Mouse (Mus musculus): ENCODE measurements around the gene Stard9. TPM values are rescaled to one million over a fixed set of nuclear protein-coding genes. Genes with fewer than 3 reads are reported as not detected.
"Not testable (repeated sequence)": the region's sequence is repeated elsewhere in the genome, so short reads cannot be mapped to it uniquely, and the experiment has no call there.

Stard9 gene
- total and polyA plus RNA-seq, 3 experiments: 0.23 to 0.81 (median 0.76) TPM

- in situ Hi-C loops (cut with MboI; ENCODE audit: low pct_ligation_motif_present, low pct_unique_long_range_greater_than_20kb, low sequenced_read_pairs): no loop called here
- Histone ChIP-seq H3K4me2 (ENCODE audit: insufficient read depth, low read depth, poor library complexity, severe bottlenecking) (no peak overlapping the region), H3K4me3 (replicated peaks in 1 of 3; ENCODE audit: low read depth in 2 of 3, low read length in 2 of 3, poor library complexity in 1 of 3) (no peak overlapping the region), H3K79me2 (replicated peaks; ENCODE audit: control insufficient read depth, extremely low read depth, insufficient read depth, poor library complexity, severe bottlenecking) (no peaks in the 10 kb centered on the region), H3K27ac (ENCODE audit: insufficient read depth, low read depth) (no peak overlapping the region), H3K9ac (ENCODE audit: insufficient read depth, low read depth) (no peak overlapping the region), H3K4me1 (ENCODE audit: control insufficient read depth in 1 of 2, insufficient read depth in 2 of 2) (peaks cover 5 to 10% of the 10 kb centered on the region in 2 experiments; a peak in 3 of 4 replicates), H3K9me3 (replicated peaks; ENCODE audit: low read length) (no peaks in the 10 kb centered on the region), H3K27me3 (replicated peaks) (no peaks in the 10 kb centered on the region), H3K36me3 (replicated peaks in 1 of 2; ENCODE audit: control insufficient read depth in 1 of 2, insufficient read depth in 1 of 2, low read length in 1 of 2) (no peaks in the 10 kb centered on the region)
- no peak for DNase-seq (ENCODE audit: extremely low read depth)
- dilution Hi-C loops (cut with MboI; ENCODE audit: extremely low pct_ligation_motif_present, extremely low pct_unique_long_range_greater_than_20kb, low sequenced_read_pairs): no loop called here
- no peak for TF ChIP-seq ZKSCAN1 (IDR thresholded peaks at IDR 0.05; ENCODE audit: borderline replicate concordance, low read depth, low read length)
- no peak for TF ChIP-seq MAX (IDR thresholded peaks at IDR 0.05; ENCODE audit: low read length)
- no peak for TF ChIP-seq CHD2 (IDR thresholded peaks at IDR 0.05; ENCODE audit: low read length)
- no peak for TF ChIP-seq TBP (conservative IDR thresholded peaks at IDR 0.05; ENCODE audit: low read depth, low read length)
- no peak for TF ChIP-seq NRF1 (IDR thresholded peaks at IDR 0.05; ENCODE audit: low read depth, low read length)
- TF ChIP-seq RAD21 (IDR thresholded peaks at IDR 0.05; ENCODE audit: low read depth, low read length): peak; percentile 64
- TF ChIP-seq POLR2AphosphoS2 (IDR thresholded peaks at IDR 0.05; ENCODE audit: low read depth, low read length): no peak
- TF ChIP-seq RCOR1 (conservative IDR thresholded peaks at IDR 0.05; ENCODE audit: low read depth, low read length): no peak
- TF ChIP-seq USF1 (IDR thresholded peaks at IDR 0.05; ENCODE audit: low read depth, low read length): no peak
- TF ChIP-seq SMC3 (IDR thresholded peaks at IDR 0.05; ENCODE audit: low read depth, low read length): peak; percentile 55
- peak in 1 of 2 experiments; percentile 59; a peak in 2 of 4 replicates for TF ChIP-seq CTCF (conservative IDR thresholded peaks at IDR 0.05 in 1 of 2, IDR thresholded peaks at IDR 0.05 in 1 of 2; ENCODE audit: low read depth in 2 of 2, low read length in 2 of 2)
- no peak for TF ChIP-seq TCF12 (IDR thresholded peaks at IDR 0.05; ENCODE audit: low read depth, low read length)
Measured at GRCm38 (mm10) chr2:120670253-120670652, 41.3 kb downstream of the Stard9 start.

- DNase-seq (ENCODE audit: extremely low read depth); H3K9ac ChIP-seq (ENCODE audit: insufficient read depth, low read depth); H3K4me2 ChIP-seq (ENCODE audit: insufficient read depth, low read depth, poor library complexity, severe bottlenecking); H3K4me3 ChIP-seq (replicated peaks in 1 of 3; ENCODE audit: low read depth in 2 of 3, low read length in 2 of 3, poor library complexity in 1 of 3); H3K9me3 ChIP-seq (replicated peaks; ENCODE audit: low read length); dilution Hi-C loops (cut with MboI; ENCODE audit: extremely low pct_ligation_motif_present, extremely low pct_unique_long_range_greater_than_20kb, low sequenced_read_pairs); H3K36me3 ChIP-seq (replicated peaks in 1 of 2; ENCODE audit: control insufficient read depth in 1 of 2, insufficient read depth in 1 of 2, low read length in 1 of 2); in situ Hi-C loops (cut with MboI; ENCODE audit: low pct_ligation_motif_present, low pct_unique_long_range_greater_than_20kb, low sequenced_read_pairs); H3K4me1 ChIP-seq (ENCODE audit: control insufficient read depth in 1 of 2, insufficient read depth in 2 of 2); H3K27me3 ChIP-seq (replicated peaks); H3K79me2 ChIP-seq (replicated peaks; ENCODE audit: control insufficient read depth, extremely low read depth, insufficient read depth, poor library complexity, severe bottlenecking); H3K27ac ChIP-seq (ENCODE audit: insufficient read depth, low read depth): not testable (repeated sequence)
Measured at GRCm38 (mm10) chr2:120681151-120681550, 52.2 kb downstream of the Stard9 start.

GRCm38 (mm10) chr2:120697767-120698166 is 68.8 kb downstream of the Stard9 start:
- DNase-seq (ENCODE audit: extremely low read depth): no peak
- H3K27me3 ChIP-seq (replicated peaks): no peaks in the 10 kb centered on the region
- H3K36me3 ChIP-seq (replicated peaks in 1 of 2; ENCODE audit: control insufficient read depth in 1 of 2, insufficient read depth in 1 of 2, low read length in 1 of 2): no peaks in the 10 kb centered on the region
- no peaks in the 10 kb centered on the region for H3K4me1 ChIP-seq (ENCODE audit: control insufficient read depth in 1 of 2, insufficient read depth in 2 of 2)
- H3K9ac ChIP-seq (ENCODE audit: insufficient read depth, low read depth): no peak overlapping the region
- TF ChIP-seq ZC3H11A (IDR thresholded peaks at IDR 0.05; ENCODE audit: low read depth, low read length): no peak
- TF ChIP-seq MAZ (IDR thresholded peaks at IDR 0.05; ENCODE audit: low read depth, low read length): no peak
- no peak for TF ChIP-seq MYC (IDR thresholded peaks at IDR 0.05; ENCODE audit: low read depth, low read length)
- no peak for TF ChIP-seq KAT2A (IDR thresholded peaks at IDR 0.05; ENCODE audit: insufficient replicate concordance, low read length)
- no peak for TF ChIP-seq CHD2 (IDR thresholded peaks at IDR 0.05; ENCODE audit: low read length)
- TF ChIP-seq GABPA (IDR thresholded peaks at IDR 0.05; ENCODE audit: insufficient replicate concordance, low read depth, low read length): no peak
- no peak overlapping the region for H3K27ac ChIP-seq (ENCODE audit: insufficient read depth, low read depth)
- H3K4me3 ChIP-seq (replicated peaks in 1 of 3; ENCODE audit: low read depth in 2 of 3, low read length in 2 of 3, poor library complexity in 1 of 3): no peak overlapping the region
- H3K4me2 ChIP-seq (ENCODE audit: insufficient read depth, low read depth, poor library complexity, severe bottlenecking): no peak overlapping the region
- no peaks in the 10 kb centered on the region for H3K79me2 ChIP-seq (replicated peaks; ENCODE audit: control insufficient read depth, extremely low read depth, insufficient read depth, poor library complexity, severe bottlenecking)
- dilution Hi-C loops (cut with MboI; ENCODE audit: extremely low pct_ligation_motif_present, extremely low pct_unique_long_range_greater_than_20kb, low sequenced_read_pairs) (no loop called here), in situ Hi-C loops (cut with MboI; ENCODE audit: low pct_ligation_motif_present, low pct_unique_long_range_greater_than_20kb, low sequenced_read_pairs) (no loop called here)
- no peaks in the 10 kb centered on the region for H3K9me3 ChIP-seq (replicated peaks; ENCODE audit: low read length)
